Mouse (Mus musculus) neural tube, embryonic 14.5 days (tissue): ENCODE results near the gene Prickle1. TPM values are rescaled to one million over a fixed set of nuclear protein-coding genes. Genes with fewer than 3 reads are reported as not detected.

Source experiments
- ATAC-seq: fragments of 200-750 bp; cut with Nextera tagmentation; 2 replicates; pipeline ENCODE4 v1.8.0; 2017; ENCODE audit warnings: low read depth, mild to moderate bottlenecking, moderate TSS enrichment, moderate library complexity
- H3K27ac ChIP-seq: fragments of 300-500 bp; sonication (generic); 2 replicates; pipeline ENCODE4 v1.5.1; 2014; ENCODE audit warnings: low read depth, mild to moderate bottlenecking, control low read depth, low read length, moderate library complexity, mixed read lengths
- H3K27me3 ChIP-seq: fragments of 300-500 bp; sonication (generic); 2 replicates; pipeline ENCODE4 v1.6.1; 2014; ENCODE audit warnings: low read length; ENCODE audit not compliant: control insufficient read depth, insufficient read depth
- H3K36me3 ChIP-seq: fragments of 300-500 bp; sonication (generic); 2 replicates; pipeline ENCODE4 v1.6.1; 2014; ENCODE audit warnings: low read length, mixed read lengths; ENCODE audit not compliant: control insufficient read depth, insufficient read depth
- H3K4me1 ChIP-seq: fragments of 300-500 bp; sonication (generic); 2 replicates; pipeline ENCODE4 v1.6.1; 2014; ENCODE audit warnings: low read length; ENCODE audit not compliant: control insufficient read depth, insufficient read depth
- H3K4me2 ChIP-seq: fragments of 300-500 bp; sonication (generic); 2 replicates; pipeline ENCODE4 v1.6.1; 2014; ENCODE audit warnings: mild to moderate bottlenecking, low read depth, low read length, control low read depth
- H3K4me3 ChIP-seq: fragments of 300-500 bp; sonication (generic); 2 replicates; pipeline ENCODE4 v1.5.1; 2014; ENCODE audit warnings: low read depth, low read length, control low read depth, mixed read lengths
- H3K9ac ChIP-seq: fragments of 300-500 bp; sonication (generic); replicated peaks from 2 replicates; pipeline ENCODE4 v1.6.1; 2014; ENCODE audit warnings: low read depth, mild to moderate bottlenecking, control low read depth, low read length, mixed read lengths
- H3K9me3 ChIP-seq: fragments of 300-500 bp; sonication (generic); 2 replicates; pipeline ENCODE4 v1.6.1; 2016; ENCODE audit warnings: low read length; ENCODE audit not compliant: control insufficient read depth
- WGBS: fragments of 180-500 bp; shearing (Covaris S2); extraction: QIAGEN DNeasy Blood & Tissue Kit; methylation state at CpG from one replicate; pipeline ENCODE4 v1.1.7; 2014; 5-methylcytosine and 5-hydroxymethylcytosine counted together
- polyA plus RNA-seq: library from polyadenylated mRNA; unstranded; fragments of >200 nt; fragmentation: Nextera tagmentation; extraction: Ambion mirVana; gene quantifications from 2 replicates; pipeline ENCODE4 v1.2.1, GENCODE M21; 2014

The Prickle1 gene
- 26.9 and 27.3 TPM in 2 replicates for polyA plus RNA-seq

DNA sequence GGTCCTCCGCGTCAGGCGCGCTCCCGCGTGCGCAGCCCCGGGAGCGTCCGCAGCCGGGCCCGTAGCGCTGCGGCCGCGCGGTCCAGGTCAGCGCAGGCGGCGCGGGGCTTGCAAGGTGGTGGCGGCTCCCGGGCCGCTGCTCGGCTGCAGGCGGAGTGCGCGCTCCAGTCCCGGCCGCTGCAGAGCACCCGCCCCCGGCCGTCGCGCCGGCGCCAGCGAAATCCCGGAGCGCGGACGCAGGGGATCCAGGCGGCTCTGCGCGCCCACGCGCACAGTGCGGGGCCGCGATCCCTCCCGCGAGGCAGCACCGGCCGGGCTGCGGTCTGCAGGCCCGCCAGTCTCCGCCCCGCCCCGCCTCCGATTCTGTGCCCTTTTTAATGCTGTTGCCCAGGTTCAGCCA, at the start of gene Prickle1:
Gene Prickle1, minus strand, starts transcription at position 146 of the 400 bp plus-strand sequence.
- peak within 1 kb of the TSS; percentile 85 for H3K27ac ChIP-seq

GRCm38 (mm10) chr15:93640221-93640620, 44.5 kb upstream of the Prickle1 start:
- Histone ChIP-seq H3K27ac (no peak overlapping the region), H3K36me3 (no peaks in the 10 kb centered on the region), H3K27me3 (no peaks in the 10 kb centered on the region), H3K9me3 (no peaks in the 10 kb centered on the region), H3K4me2 (no peak overlapping the region), H3K4me3 (no peak overlapping the region), H3K4me1 (no peaks in the 10 kb centered on the region), H3K9ac (no peak overlapping the region)
- 90% methylated on average over 2 of the region's 2 CpGs for WGBS
- ATAC-seq: no peak

More for the DNA sequence above, at the start of gene Prickle1:
- Histone ChIP-seq H3K9ac (peak within 1 kb of the TSS; percentile 82), H3K9me3 (no peaks in the 10 kb centered on the region), H3K36me3 (no peaks in the 10 kb centered on the region), H3K4me1 (peaks cover 15% of the 10 kb centered on the region), H3K4me2 (peak within 1 kb of the TSS; percentile 93), H3K27me3 (no peaks in the 10 kb centered on the region), H3K4me3 (peak within 1 kb of the TSS; percentile 82)
- 0% methylated on average over 45 of the region's 60 CpGs for WGBS
- ATAC-seq: peak; percentile 95

GRCm38 (mm10) chr15:93636976-93637375, 41.3 kb upstream of the Prickle1 start:
- Histone ChIP-seq H3K4me3 (no peak overlapping the region), H3K4me1 (no peaks in the 10 kb centered on the region), H3K27ac (no peak overlapping the region), H3K36me3 (no peaks in the 10 kb centered on the region), H3K9me3 (no peaks in the 10 kb centered on the region), H3K27me3 (no peaks in the 10 kb centered on the region), H3K9ac (no peak overlapping the region), H3K4me2 (no peak overlapping the region)
- WGBS: 78% methylated on average over 7 of the region's 7 CpGs
- no peak for ATAC-seq

DNA sequence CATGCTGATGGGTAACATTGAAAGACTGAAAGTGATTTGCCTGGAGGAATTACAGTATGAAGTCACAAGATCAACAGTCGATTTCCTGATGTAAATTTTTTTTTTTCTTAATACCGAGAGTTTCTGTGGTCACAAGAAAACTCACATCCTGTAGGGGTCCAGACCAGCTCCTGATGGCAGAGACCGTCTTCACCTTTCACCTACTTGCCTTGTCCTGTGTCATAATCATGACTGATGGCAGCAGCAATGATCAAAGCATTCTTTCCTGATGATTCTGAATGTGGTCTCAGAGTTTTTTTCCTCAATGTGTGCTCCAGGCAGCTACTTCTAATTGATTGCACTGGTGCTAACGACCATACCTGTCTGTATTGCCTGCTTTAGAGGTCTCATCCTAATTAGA, 39.9 kb upstream of the Prickle1 start:
- 77% methylated on average over 4 of the region's 4 CpGs for WGBS

DNA sequence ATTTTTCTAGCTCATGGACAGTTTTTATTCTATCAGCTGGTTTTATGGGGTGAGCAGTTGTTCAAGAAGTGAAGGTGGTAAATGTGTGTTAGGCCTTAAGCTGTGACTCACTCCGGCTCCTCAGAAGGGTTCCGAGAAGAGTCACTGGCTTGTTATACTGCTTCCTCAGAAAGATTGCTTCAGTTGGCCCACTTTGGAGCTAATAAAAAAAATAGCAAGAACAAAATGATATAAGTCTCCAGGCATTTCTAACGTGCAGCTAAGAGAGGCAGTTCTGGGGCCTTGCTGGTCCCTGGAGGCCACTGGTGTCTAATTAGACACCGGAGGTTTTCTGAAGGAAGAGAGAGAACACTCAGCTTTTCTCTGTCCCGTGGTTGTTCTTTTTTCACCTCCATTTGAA, 38.8 kb upstream of the Prickle1 start:
- H3K27ac ChIP-seq: no peak overlapping the region
- WGBS: 66% methylated on average over 5 of the region's 5 CpGs
- H3K4me1 ChIP-seq: no peaks in the 10 kb centered on the region
- no peak overlapping the region for H3K9ac ChIP-seq
- H3K4me3 ChIP-seq: no peak overlapping the region
- no peak for ATAC-seq
- no peak overlapping the region for H3K4me2 ChIP-seq
- H3K27me3 ChIP-seq: no peaks in the 10 kb centered on the region
- no peaks in the 10 kb centered on the region for H3K36me3 ChIP-seq
- H3K9me3 ChIP-seq: no peaks in the 10 kb centered on the region

More for the DNA sequence above, 39.9 kb upstream of the Prickle1 start:
- H3K9me3 ChIP-seq: no peaks in the 10 kb centered on the region
- no peaks in the 10 kb centered on the region for H3K36me3 ChIP-seq
- H3K4me1 ChIP-seq: no peaks in the 10 kb centered on the region
- no peak overlapping the region for H3K9ac ChIP-seq
- no peak overlapping the region for H3K4me2 ChIP-seq
- no peak for ATAC-seq
- H3K27me3 ChIP-seq: no peaks in the 10 kb centered on the region
- H3K27ac ChIP-seq: no peak overlapping the region
- H3K4me3 ChIP-seq: no peak overlapping the region

DNA sequence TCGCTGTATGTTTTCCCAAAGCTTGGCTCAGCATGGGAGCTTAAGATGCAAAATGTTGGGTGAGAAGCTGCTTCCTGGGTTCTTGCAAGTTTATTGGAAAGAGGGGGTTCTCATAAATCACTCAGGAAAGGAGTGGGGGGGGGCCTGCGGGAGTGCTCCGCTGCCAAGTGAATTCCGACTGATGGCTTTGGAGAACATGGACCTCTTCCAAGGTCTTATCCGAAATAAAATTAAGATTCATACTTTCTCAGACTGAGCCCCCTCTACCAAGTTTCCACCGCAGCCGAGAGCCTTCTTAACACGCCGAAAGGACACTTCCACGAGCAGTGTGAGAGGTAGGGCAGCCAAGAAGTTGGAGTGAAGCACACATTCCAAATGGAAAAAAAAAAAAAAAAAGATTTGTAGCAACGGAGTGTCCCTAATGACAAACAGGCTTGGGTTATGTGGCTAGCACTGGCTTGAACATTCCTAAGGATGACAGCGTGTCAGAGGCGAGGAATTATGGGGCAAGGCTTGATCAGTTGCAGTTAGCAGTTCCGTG, 34.4 kb upstream of the Prickle1 start:
- no peak overlapping the region for H3K4me3 ChIP-seq
- H3K27me3 ChIP-seq: no peaks in the 10 kb centered on the region
- 83% methylated on average over 14 of the region's 14 CpGs for WGBS
- no peak overlapping the region for H3K4me2 ChIP-seq
- H3K27ac ChIP-seq: no peak overlapping the region
- H3K9ac ChIP-seq: no peak overlapping the region
- ATAC-seq: no peak
- H3K36me3 ChIP-seq: no peaks in the 10 kb centered on the region
- H3K4me1 ChIP-seq: no peaks in the 10 kb centered on the region
- H3K9me3 ChIP-seq: no peaks in the 10 kb centered on the region

DNA sequence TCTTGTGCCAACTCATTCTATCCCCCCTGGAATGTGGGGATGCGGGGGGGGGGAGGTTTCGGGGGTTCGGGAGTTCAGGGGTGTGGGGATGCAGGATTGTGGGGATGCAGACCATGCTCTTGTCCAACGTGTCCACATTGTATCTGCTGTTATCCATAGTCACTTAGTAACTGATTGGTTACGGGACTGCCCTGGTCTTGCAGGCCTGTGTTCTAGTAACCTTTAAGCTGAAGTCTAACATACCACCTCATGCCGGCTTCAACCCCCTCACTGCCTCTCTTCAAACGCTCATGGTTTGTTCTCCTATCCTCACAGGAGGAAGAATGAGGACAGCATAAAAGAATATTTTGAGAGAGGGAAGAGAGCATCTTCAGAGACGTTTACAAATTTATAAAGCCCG, 33.5 kb upstream of the Prickle1 start:
- 95% methylated on average over 9 of the region's 9 CpGs for WGBS
- no peak overlapping the region for H3K4me2 ChIP-seq
- no peaks in the 10 kb centered on the region for H3K27me3 ChIP-seq
- no peak for ATAC-seq
- no peaks in the 10 kb centered on the region for H3K4me1 ChIP-seq
- H3K4me3 ChIP-seq: no peak overlapping the region
- no peak overlapping the region for H3K9ac ChIP-seq
- no peak overlapping the region for H3K27ac ChIP-seq
- no peaks in the 10 kb centered on the region for H3K9me3 ChIP-seq
- H3K36me3 ChIP-seq: no peaks in the 10 kb centered on the region

DNA sequence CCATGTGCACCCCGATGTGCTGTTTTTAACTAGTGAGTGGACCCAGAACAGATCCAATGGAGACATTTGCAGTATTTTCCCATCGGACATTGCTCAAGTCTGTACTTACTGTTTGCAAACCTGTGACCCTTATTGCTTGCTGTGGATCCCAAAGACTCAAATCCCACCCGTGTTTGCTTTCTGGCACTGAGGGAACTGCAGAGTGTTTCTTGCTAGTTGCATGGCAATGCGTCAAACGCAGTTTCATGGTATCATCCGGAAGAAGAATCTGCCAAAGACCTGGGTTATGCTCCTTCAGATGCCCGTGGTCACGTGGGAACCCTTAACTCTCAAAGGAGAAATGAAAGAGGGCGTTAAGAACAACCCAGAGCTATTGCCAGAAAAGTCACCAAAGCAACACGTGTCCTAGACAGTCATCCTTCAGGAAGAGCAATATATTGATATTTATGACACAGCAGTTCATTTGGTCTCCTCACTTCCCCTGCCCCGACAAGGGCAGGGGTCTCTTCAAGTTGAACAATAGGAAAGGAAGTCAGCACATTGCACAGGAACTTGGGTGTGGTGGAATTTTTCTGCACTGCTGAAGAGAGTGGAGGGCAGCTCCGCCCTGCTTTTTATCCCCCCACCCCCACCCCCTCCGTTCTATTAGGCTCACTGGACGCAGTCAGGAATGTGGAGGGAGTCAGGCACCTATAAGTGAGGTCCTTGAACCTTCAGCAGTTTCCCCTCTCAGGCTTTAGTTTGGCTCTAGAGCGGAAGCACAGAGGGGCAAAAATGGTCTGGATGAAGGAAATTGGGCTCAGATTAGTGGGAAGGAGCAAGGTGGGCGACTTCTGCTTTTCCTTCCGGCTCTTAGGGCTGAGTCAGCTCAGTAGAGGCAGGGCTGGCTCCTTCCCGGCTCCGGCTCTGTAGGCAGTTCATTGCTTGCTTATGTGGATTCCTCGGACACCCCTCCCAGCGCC, 32.4 kb upstream of the Prickle1 start:
- 73% methylated on average over 21 of the region's 21 CpGs for WGBS
- H3K9me3 ChIP-seq: no peaks in the 10 kb centered on the region
- no peak overlapping the region for H3K4me2 ChIP-seq
- H3K4me1 ChIP-seq: no peaks in the 10 kb centered on the region
- no peaks in the 10 kb centered on the region for H3K36me3 ChIP-seq
- H3K27ac ChIP-seq: no peak overlapping the region
- no peak overlapping the region for H3K9ac ChIP-seq
- no peak overlapping the region for H3K4me3 ChIP-seq
- no peak for ATAC-seq
- no peaks in the 10 kb centered on the region for H3K27me3 ChIP-seq

GRCm38 (mm10) chr15:93619551-93619950, 23.9 kb upstream of the Prickle1 start:
- H3K4me3 ChIP-seq: no peak overlapping the region
- H3K36me3 ChIP-seq: no peaks in the 10 kb centered on the region
- H3K27ac ChIP-seq: no peak overlapping the region
- H3K9ac ChIP-seq: no peak overlapping the region
- H3K9me3 ChIP-seq: no peaks in the 10 kb centered on the region
- H3K27me3 ChIP-seq: no peaks in the 10 kb centered on the region
- WGBS: 54% methylated on average over 4 of the region's 4 CpGs
- ATAC-seq: no peak
- no peak overlapping the region for H3K4me2 ChIP-seq
- no peaks in the 10 kb centered on the region for H3K4me1 ChIP-seq
